Mouse (Mus musculus): Measurements from ENCODE around the gene Klhl26.

- TF ChIP-seq CTCF (IDR thresholded peaks at IDR 0.05; ENCODE audit: borderline replicate concordance, insufficient read depth, low read depth, low read length) (no peak), POLR2A (IDR thresholded peaks at IDR 0.05; ENCODE audit: borderline replicate concordance, insufficient read depth, low read length) (no peak)
These were observed 14.3 kb downstream of the Klhl26 start for GRCm38 (mm10) chr8:70462516-70462813.

Data from cerebellum, adult 2 months (tissue).